Mouse (Mus musculus): ENCODE measurements around the gene Nf2. TPM values are rescaled to one million over a fixed set of nuclear protein-coding genes. Genes with fewer than 3 reads are reported as not detected.
"Not testable (repeated sequence)": the region's sequence is repeated elsewhere in the genome, so short reads cannot be mapped to it uniquely, and the experiment has no call there.

Gene Nf2
- polyA plus RNA-seq, 1 experiment from 2014 or later = 37.4 TPM

DNA sequence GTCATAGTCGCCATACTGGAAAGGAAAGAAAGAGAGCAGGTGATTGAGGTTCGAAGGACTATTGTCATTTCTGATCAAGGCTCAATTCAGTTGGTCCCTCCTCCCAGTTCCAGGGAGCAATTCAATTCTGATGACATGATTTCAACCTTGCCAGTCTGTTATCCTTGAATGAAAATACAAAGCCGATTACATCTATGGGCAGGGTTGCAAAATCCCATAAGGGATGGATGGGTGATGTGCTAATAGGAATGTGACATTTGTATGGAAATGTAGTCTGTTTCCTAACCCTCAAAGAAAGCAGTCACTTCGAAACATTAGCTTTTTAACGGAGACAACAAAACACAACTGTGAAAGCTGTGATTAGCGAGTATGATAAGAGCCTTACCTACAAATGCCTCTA lies 41.0 kb downstream of the Nf2 start:
- no peaks in the 10 kb centered on the region for H3K9me3 ChIP-seq (ENCODE audit: control insufficient read depth, low read length)
- no peak for ATAC-seq (replicated peaks; ENCODE audit: low FRiP score)
- no peaks in the 10 kb centered on the region for H3K36me3 ChIP-seq (ENCODE audit: control insufficient read depth, insufficient read depth, low read length)
- no peak overlapping the region for H3K4me2 ChIP-seq
- no peak for DNase-seq (ENCODE audit: low spot score)
- peaks cover 6% of the 10 kb centered on the region; the same call in 1 of the 2 replicates for H3K4me1 ChIP-seq (replicated peaks; ENCODE audit: control insufficient read depth, insufficient read depth, low read length)
- H3K9ac ChIP-seq (ENCODE audit: low read depth, low read length) = no peak overlapping the region
- H3K27me3 ChIP-seq (replicated peaks; ENCODE audit: control insufficient read depth, insufficient read depth, low read length) = no peaks in the 10 kb centered on the region
- WGBS = 84% methylated on average over 6 of the region's 6 CpGs
- no peak overlapping the region for H3K4me3 ChIP-seq (ENCODE audit: low read depth, low read length)
- H3K27ac ChIP-seq (ENCODE audit: low read depth, low read length) = no peak overlapping the region

DNA sequence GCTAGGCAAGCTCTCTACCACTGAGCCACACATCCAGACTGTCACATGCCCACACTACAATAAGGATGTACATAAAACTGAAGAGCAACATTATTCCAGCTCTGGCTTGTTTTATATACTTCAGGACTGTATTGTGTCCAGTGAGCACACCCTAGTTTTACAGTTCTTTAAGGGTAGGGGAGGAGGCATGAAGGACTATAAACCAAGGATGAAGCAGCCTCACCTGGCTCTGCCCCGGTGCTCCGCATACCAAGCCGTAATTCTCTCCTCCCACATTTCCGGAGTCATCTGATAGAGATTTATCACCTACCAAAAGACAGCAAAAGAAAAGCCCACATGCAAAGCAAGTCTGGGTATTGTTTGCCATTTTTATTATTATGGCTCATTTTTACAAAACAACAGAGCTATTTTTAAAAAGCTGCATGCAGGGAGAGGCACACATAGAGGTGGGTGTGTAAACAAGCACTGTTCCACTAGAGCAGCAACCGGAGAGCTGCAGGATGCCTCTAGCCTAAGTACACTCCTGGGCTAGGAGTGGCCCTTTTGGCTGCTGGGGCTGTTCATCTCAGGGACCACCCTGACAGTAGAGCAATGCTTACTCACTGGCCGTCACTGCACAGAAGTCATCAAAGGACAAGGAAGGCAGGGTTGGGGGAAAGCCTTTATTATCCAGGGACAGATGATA lies 43.2 kb downstream of the Nf2 start:
- Histone ChIP-seq H3K9me3 (ENCODE audit: control insufficient read depth, low read length) (no peaks in the 10 kb centered on the region), H3K36me3 (ENCODE audit: control insufficient read depth, insufficient read depth, low read length) (0 out of 2 replicates have a peak, but pooled peaks cover 2% of the 10 kb centered on the region), H3K4me2 (no peak overlapping the region), H3K27ac (ENCODE audit: low read depth, low read length) (no peak overlapping the region), H3K9ac (ENCODE audit: low read depth, low read length) (no peak overlapping the region), H3K27me3 (replicated peaks; ENCODE audit: control insufficient read depth, insufficient read depth, low read length) (no peaks in the 10 kb centered on the region), H3K4me3 (ENCODE audit: low read depth, low read length) (no peak overlapping the region), H3K4me1 (replicated peaks; ENCODE audit: control insufficient read depth, insufficient read depth, low read length) (peaks cover 6% of the 10 kb centered on the region; the same call in 1 of the 2 replicates)
- ATAC-seq (replicated peaks; ENCODE audit: low FRiP score) (no peak), DNase-seq (ENCODE audit: low spot score) (no peak)
- WGBS = 80% methylated on average over 6 of the region's 6 CpGs

DNA sequence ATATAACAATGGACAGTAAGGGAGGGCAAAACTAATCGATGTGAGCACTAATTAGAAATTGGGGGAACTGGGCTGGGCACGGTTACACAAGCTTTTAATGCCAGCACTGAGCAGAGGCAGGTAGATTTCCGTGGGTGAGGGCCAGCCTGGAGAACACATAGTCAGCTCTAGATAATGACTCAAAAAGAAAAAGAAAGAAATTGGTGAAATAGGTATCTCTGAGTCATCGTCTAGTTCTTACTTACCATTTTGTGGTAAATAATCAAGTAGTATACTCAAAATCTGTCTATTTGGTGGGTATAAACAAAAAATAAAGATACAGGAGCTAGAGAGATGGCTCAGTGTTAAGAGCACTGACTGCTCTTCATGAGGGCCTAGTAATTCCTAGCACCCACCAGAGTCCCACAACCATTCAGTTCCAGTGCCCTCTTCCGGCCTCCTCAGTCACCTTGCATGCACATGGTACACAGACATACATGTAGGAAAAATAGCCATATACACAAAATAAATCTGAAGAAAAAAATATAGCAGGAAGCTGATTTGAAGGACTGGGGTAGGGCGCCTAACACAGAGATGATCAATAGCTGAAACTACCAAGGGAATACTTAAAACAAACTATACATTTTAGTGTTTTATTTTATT lies 44.3 kb downstream of the Nf2 start:
- Histone ChIP-seq H3K4me3 (ENCODE audit: low read depth, low read length) (no peak overlapping the region), H3K9ac (ENCODE audit: low read depth, low read length) (no peak overlapping the region), H3K27me3 (replicated peaks; ENCODE audit: control insufficient read depth, insufficient read depth, low read length) (no peaks in the 10 kb centered on the region), H3K36me3 (ENCODE audit: control insufficient read depth, insufficient read depth, low read length) (0 out of 2 replicates have a peak, but pooled peaks cover 2% of the 10 kb centered on the region), H3K4me2 (no peak overlapping the region), H3K4me1 (replicated peaks; ENCODE audit: control insufficient read depth, insufficient read depth, low read length) (peaks cover 6% of the 10 kb centered on the region; the same call in 1 of the 2 replicates), H3K27ac (ENCODE audit: low read depth, low read length) (no peak overlapping the region), H3K9me3 (ENCODE audit: control insufficient read depth, low read length) (no peaks in the 10 kb centered on the region)
- ATAC-seq (replicated peaks; ENCODE audit: low FRiP score) (no peak), DNase-seq (ENCODE audit: low spot score) (no peak)
- WGBS = 86% methylated on average over 6 of the region's 6 CpGs

DNA sequence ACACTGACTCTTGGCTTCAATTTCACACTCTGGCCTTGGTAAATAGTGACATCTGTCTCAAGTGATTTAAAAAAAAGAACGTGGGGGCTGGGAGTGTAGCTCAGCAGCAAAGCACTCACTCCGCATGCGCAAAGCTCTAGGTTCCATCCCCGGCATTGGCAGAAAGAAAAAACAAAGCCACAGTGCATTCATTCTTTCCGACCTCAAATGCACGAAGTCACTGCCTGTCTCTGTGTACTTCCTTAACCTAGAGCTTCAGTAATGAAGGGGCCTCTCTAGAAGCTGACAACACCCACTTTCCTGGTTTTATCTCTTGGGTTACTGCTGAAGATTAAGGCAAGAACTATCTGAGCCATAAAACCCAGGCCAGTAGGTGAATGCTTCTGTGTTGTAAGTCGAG lies 45.4 kb downstream of the Nf2 start:
- 0 out of 2 replicates have a peak, but pooled peaks cover 2% of the 10 kb centered on the region for H3K36me3 ChIP-seq (ENCODE audit: control insufficient read depth, insufficient read depth, low read length)
- no peak; the same call in 1 of the 2 replicates for ATAC-seq (replicated peaks; ENCODE audit: low FRiP score)
- H3K9ac ChIP-seq (ENCODE audit: low read depth, low read length) = no peak overlapping the region
- H3K4me2 ChIP-seq = no peak overlapping the region
- H3K4me1 ChIP-seq (replicated peaks; ENCODE audit: control insufficient read depth, insufficient read depth, low read length) = peaks cover 6% of the 10 kb centered on the region; the same call in 1 of the 2 replicates
- H3K27ac ChIP-seq (ENCODE audit: low read depth, low read length) = no peak overlapping the region
- no peak for DNase-seq (ENCODE audit: low spot score)
- WGBS = 55% methylated on average over 7 of the region's 7 CpGs
- H3K27me3 ChIP-seq (replicated peaks; ENCODE audit: control insufficient read depth, insufficient read depth, low read length) = no peaks in the 10 kb centered on the region
- no peaks in the 10 kb centered on the region for H3K9me3 ChIP-seq (ENCODE audit: control insufficient read depth, low read length)
- H3K4me3 ChIP-seq (ENCODE audit: low read depth, low read length) = no peak overlapping the region

DNA sequence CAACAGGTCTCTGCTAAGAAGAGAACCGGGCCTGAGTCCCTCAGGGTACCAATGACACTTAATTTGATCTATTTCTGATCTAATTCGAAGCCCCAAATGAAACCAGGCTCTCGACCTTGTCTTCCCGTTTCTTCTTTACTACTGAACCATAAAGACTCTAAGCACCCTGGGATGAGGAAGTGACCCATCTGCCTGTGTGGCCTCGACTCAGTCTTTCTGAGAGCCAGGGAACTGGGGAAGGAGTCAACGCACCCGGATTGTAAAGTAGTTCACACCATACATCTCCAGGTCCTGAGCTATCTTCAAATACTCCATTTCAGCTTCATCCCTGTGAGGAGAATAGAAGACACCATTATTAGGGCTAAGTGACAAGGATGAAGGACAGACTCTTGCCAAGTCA lies 45.9 kb downstream of the Nf2 start:
- no peak overlapping the region for H3K4me3 ChIP-seq (ENCODE audit: low read depth, low read length)
- DNase-seq (ENCODE audit: low spot score) (no peak), ATAC-seq (replicated peaks; ENCODE audit: low FRiP score) (no peak)
- no peaks in the 10 kb centered on the region for H3K27me3 ChIP-seq (replicated peaks; ENCODE audit: control insufficient read depth, insufficient read depth, low read length)
- H3K4me1 ChIP-seq (replicated peaks; ENCODE audit: control insufficient read depth, insufficient read depth, low read length) = peaks cover 6% of the 10 kb centered on the region; the same call in 1 of the 2 replicates
- WGBS = 77% methylated on average over 7 of the region's 7 CpGs
- no peaks in the 10 kb centered on the region for H3K9me3 ChIP-seq (ENCODE audit: control insufficient read depth, low read length)
- H3K36me3 ChIP-seq (ENCODE audit: control insufficient read depth, insufficient read depth, low read length) = 0 out of 2 replicates have a peak, but pooled peaks cover 2% of the 10 kb centered on the region
- H3K27ac ChIP-seq (ENCODE audit: low read depth, low read length) = no peak overlapping the region
- H3K9ac ChIP-seq (ENCODE audit: low read depth, low read length) = no peak overlapping the region
- H3K4me2 ChIP-seq = no peak overlapping the region

DNA sequence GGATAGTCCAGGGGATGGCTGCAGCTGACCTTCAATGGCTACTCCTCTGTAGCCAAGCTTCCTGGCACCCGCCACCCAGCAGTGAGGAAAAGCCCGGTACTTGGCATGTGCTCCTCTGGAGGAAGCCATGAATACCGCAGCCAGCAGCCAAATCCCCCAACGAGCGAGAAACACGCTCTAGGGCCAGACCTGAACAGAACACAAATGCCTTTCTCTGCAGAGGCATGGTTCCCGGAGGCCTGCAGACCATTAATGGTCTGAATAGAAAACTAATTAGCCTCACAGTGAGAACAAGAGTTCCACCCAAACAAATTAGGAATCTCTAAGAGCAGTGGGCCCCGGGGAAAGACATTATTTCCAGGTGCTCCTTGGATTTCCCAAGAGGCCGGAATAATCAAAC lies 46.3 kb downstream of the Nf2 start:
- no peak for DNase-seq (ENCODE audit: low spot score)

DNA sequence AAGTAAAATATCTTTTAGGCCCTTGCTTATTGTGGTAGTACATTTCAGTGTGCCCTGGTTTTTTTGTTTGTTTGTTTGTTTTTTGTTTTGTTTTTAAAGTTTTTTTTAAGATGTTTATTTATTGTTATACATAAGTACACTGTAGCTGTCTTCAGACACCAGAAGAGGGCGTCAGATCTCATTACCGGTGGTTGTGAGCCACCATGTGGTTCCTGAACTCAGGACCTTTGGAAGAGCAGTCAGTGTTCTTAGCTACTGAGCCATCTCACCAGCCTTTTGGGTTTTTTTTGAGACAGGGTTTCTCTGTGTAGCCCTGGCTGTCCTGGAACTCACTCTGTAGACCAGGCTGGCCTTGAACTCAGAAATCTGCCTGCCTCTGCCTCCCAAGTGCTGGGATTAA lies 46.9 kb downstream of the Nf2 start:
- not testable (repeated sequence) for H3K4me2 ChIP-seq; H3K36me3 ChIP-seq (ENCODE audit: control insufficient read depth, insufficient read depth, low read length); ATAC-seq (replicated peaks; ENCODE audit: low FRiP score); H3K9me3 ChIP-seq (ENCODE audit: control insufficient read depth, low read length); H3K4me1 ChIP-seq (replicated peaks; ENCODE audit: control insufficient read depth, insufficient read depth, low read length); H3K27me3 ChIP-seq (replicated peaks; ENCODE audit: control insufficient read depth, insufficient read depth, low read length); DNase-seq (ENCODE audit: low spot score); H3K4me3 ChIP-seq (ENCODE audit: low read depth, low read length); H3K27ac ChIP-seq (ENCODE audit: low read depth, low read length); H3K9ac ChIP-seq (ENCODE audit: low read depth, low read length)
- WGBS = 86% methylated on average over 2 of the region's 2 CpGs

More for the DNA sequence above, 46.3 kb downstream of the Nf2 start:
- WGBS = 90% methylated on average over 9 of the region's 9 CpGs
- peaks cover 6% of the 10 kb centered on the region; the same call in 1 of the 2 replicates for H3K4me1 ChIP-seq (replicated peaks; ENCODE audit: control insufficient read depth, insufficient read depth, low read length)
- no peak overlapping the region for H3K27ac ChIP-seq (ENCODE audit: low read depth, low read length)
- ATAC-seq (replicated peaks; ENCODE audit: low FRiP score) = no peak
- no peak overlapping the region for H3K4me2 ChIP-seq
- no peak overlapping the region for H3K9ac ChIP-seq (ENCODE audit: low read depth, low read length)
- peaks cover 2% of the 10 kb centered on the region; the same call in 1 of the 2 replicates for H3K36me3 ChIP-seq (ENCODE audit: control insufficient read depth, insufficient read depth, low read length)
- no peaks in the 10 kb centered on the region for H3K27me3 ChIP-seq (replicated peaks; ENCODE audit: control insufficient read depth, insufficient read depth, low read length)
- no peaks in the 10 kb centered on the region for H3K9me3 ChIP-seq (ENCODE audit: control insufficient read depth, low read length)
- no peak overlapping the region for H3K4me3 ChIP-seq (ENCODE audit: low read depth, low read length)

DNA sequence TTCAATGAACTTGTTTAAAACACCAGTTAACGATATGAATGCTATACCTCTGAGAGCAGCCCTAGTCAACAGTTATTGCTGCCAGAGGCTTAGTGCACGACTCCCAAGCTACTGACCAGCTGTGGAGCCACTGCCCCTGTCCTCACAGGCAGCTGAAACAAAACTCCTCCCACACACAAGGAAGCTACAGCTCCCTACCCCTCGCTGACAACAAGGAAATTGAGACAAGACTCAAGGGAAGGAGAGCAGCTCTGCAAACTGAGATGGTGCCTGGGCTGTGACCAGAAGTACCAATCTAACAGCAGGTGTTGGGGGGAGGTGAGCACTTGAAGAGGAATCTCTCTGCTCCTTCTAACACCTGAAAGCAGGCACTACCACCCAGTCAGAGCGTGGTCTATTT lies 48.7 kb downstream of the Nf2 start:
- Histone ChIP-seq H3K27ac (ENCODE audit: low read depth, low read length) (no peak overlapping the region), H3K4me3 (ENCODE audit: low read depth, low read length) (no peak overlapping the region), H3K27me3 (replicated peaks; ENCODE audit: control insufficient read depth, insufficient read depth, low read length) (no peaks in the 10 kb centered on the region), H3K9me3 (ENCODE audit: control insufficient read depth, low read length) (no peaks in the 10 kb centered on the region), H3K4me2 (no peak overlapping the region), H3K4me1 (replicated peaks; ENCODE audit: control insufficient read depth, insufficient read depth, low read length) (peaks cover 6% of the 10 kb centered on the region; the same call in 1 of the 2 replicates), H3K9ac (ENCODE audit: low read depth, low read length) (no peak overlapping the region), H3K36me3 (ENCODE audit: control insufficient read depth, insufficient read depth, low read length) (peaks cover 4% of the 10 kb centered on the region; the same call in 1 of the 2 replicates)
- no peak for DNase-seq (ENCODE audit: low spot score)
- ATAC-seq (replicated peaks; ENCODE audit: low FRiP score) = no peak
- 66% methylated on average over 4 of the region's 4 CpGs for whole genome bisulfite sequencing
